25 mouse cellular contexts compared by ENCODE assay signal in the genomic region with DNA sequence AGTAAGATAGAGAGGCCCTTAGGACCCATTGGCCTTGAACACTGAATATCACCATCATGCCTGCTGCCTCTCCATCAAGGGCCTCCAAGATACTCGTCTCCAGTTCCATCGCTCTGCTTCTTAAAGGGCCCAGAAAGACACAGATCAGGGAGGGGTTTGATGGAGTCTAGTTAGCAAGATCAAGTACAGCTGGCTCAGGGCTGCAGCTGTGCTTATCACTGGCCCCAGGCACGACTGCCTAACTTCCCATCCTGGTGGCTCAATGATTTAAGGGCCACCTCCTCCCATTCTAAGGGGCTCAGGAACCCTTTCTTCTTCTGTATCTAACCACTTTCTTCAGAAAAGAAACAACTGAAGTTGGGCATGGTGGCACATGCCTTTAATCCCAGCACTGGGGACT. TPM values are rescaled to one million over a fixed set of nuclear protein-coding genes. Genes with fewer than 3 reads are reported as not detected.
A peak's percentile ranks its signal among the peaks of the same experiment; 100 is the strongest.
DNase-seq lines count a peak whose midpoint lies in the region; ATAC-seq and TF ChIP-seq lines count a peak whose summit lies in the region.
"Had no signal": no experiment of that assay in that cellular context is flagged by ENCODE, and none has a peak within 500 bp of the region (broad histone marks: within the 10 kb centered on the region; RNA-seq: fewer than 3 reads in every experiment).

No protein-coding gene starts in this region.

- peak overlapping the region; percentile 24; the same call in 1 of the 2 replicates for H3K4me2 ChIP-seq in liver, embryonic 16.5 days (ENCODE audit: low read depth, low read length)
- H3K4me2 ChIP-seq in forebrain, embryonic 13.5 days = no peak overlapping the region
- H3K4me2 ChIP-seq: embryonic facial prominence, embryonic 12.5 days; heart, embryonic 11.5 days; kidney, embryonic 15.5 days; limb, embryonic 15.5 days had no signal

- no peak overlapping the region; the same call in 1 of the 2 replicates for H3K27ac ChIP-seq in MEL (ENCODE audit: control insufficient read depth, low read depth, low read length)
- H3K27ac ChIP-seq in liver, embryonic 16.5 days (ENCODE audit: low read length) = peak overlapping the region; percentile 70
- no peak overlapping the region for H3K27ac ChIP-seq in forebrain, embryonic 13.5 days
- H3K27ac ChIP-seq: embryonic facial prominence, embryonic 12.5 days; hindbrain, embryonic 10.5 days; kidney, embryonic 15.5 days; left cerebral cortex, adult 2 months; limb, embryonic 15.5 days; midbrain, embryonic 10.5 days had no signal

- TF ChIP-seq CTCF in MEL (IDR thresholded peaks at IDR 0.05 in 2 of 3, conservative IDR thresholded peaks at IDR 0.05 in 1 of 3; ENCODE audit: control insufficient read depth in 1 of 3, insufficient read depth in 1 of 3, low read depth in 2 of 3, low read length in 3 of 3, poor library complexity in 1 of 3, severe bottlenecking in 1 of 3) = no peak

- no peaks in the 10 kb centered on the region for H3K9me3 ChIP-seq in MEL (replicated peaks; ENCODE audit: insufficient read depth, low read length)
- no peaks in the 10 kb centered on the region for H3K9me3 ChIP-seq in liver, embryonic 16.5 days (replicated peaks; ENCODE audit: control insufficient read depth, low read length)
- no peaks in the 10 kb centered on the region for H3K9me3 ChIP-seq in forebrain, embryonic 13.5 days (replicated peaks)
- H3K9me3 ChIP-seq: embryonic facial prominence, embryonic 12.5 days; hindbrain, embryonic 10.5 days; kidney, embryonic 15.5 days; limb, embryonic 15.5 days; midbrain, embryonic 10.5 days had no signal

- peak; percentile 94 for ATAC-seq in liver, embryonic 16.5 days (ENCODE audit: low read depth)
- ATAC-seq in forebrain, embryonic 13.5 days = no peak
- ATAC-seq: forebrain, embryonic 16.5 days; intestine, postnatal 0 days; midbrain, embryonic 16.5 days had no signal

- H3K36me3 ChIP-seq in MEL (ENCODE audit: control insufficient read depth in 1 of 2, insufficient read depth in 2 of 2, low read length in 2 of 2) = peaks cover 0 to 5% of the 10 kb centered on the region in 2 experiments; a peak in 2 of 4 replicates
- no peaks in the 10 kb centered on the region for H3K36me3 ChIP-seq in liver, embryonic 16.5 days (ENCODE audit: control insufficient read depth, insufficient read depth)
- H3K36me3 ChIP-seq in forebrain, embryonic 13.5 days (ENCODE audit: poor library complexity, severe bottlenecking) = peaks cover 49% of the 10 kb centered on the region

- no peaks in the 10 kb centered on the region for H3K27me3 ChIP-seq in MEL (ENCODE audit: control insufficient read depth in 1 of 2, insufficient read depth in 2 of 2, low read length in 2 of 2)
- H3K27me3 ChIP-seq in liver, embryonic 16.5 days (ENCODE audit: control insufficient read depth, insufficient read depth, low read depth, low read length) = no peaks in the 10 kb centered on the region
- no peaks in the 10 kb centered on the region for H3K27me3 ChIP-seq in forebrain, embryonic 13.5 days
- H3K27me3 ChIP-seq: embryonic facial prominence, embryonic 12.5 days; kidney, embryonic 15.5 days; limb, embryonic 15.5 days had no signal

- TF ChIP-seq RAD21 in MEL (IDR thresholded peaks at IDR 0.05; ENCODE audit: low read depth, low read length) = no peak

- DNase-seq in MEL (ENCODE audit: low read depth, low spot score) (peak; percentile 84), liver (peak; percentile 82)
- DNase-seq in c-Kit-positive CD71-positive TER-119-negative erythroid progenitor cells, embryonic 14.5 days (ENCODE audit: low read depth) = peak; percentile 69
- DNase-seq in thymus, postnatal 14 days = no peak
- no peak for DNase-seq in layer of hippocampus, postnatal 25 days (ENCODE audit: extremely low spot score in 1 of 2, low spot score in 1 of 2)
- DNase-seq: adrenal gland, postnatal 14 days; cerebellum, adult 9-11 months; gastrocnemius, postnatal 10 days; kidney, postnatal 36 days; lung, postnatal 4 days; right cerebral cortex, adult 18-20 months; thymus, postnatal 36 days had no signal

- H3K9ac ChIP-seq in MEL (ENCODE audit: control insufficient read depth, low read depth, low read length, poor library complexity, severe bottlenecking) = no peak overlapping the region
- no peak overlapping the region for H3K9ac ChIP-seq in liver, embryonic 16.5 days (ENCODE audit: low read depth, low read length)
- no peak overlapping the region for H3K9ac ChIP-seq in forebrain, embryonic 13.5 days
- H3K9ac ChIP-seq: embryonic facial prominence, embryonic 12.5 days; kidney, embryonic 15.5 days; limb, embryonic 15.5 days had no signal

- H3K79me2 ChIP-seq in MEL (ENCODE audit: control insufficient read depth, insufficient read depth, low read length, poor library complexity) = no peaks in the 10 kb centered on the region

- H3K4me3 ChIP-seq in MEL (ENCODE audit: control insufficient read depth in 1 of 2, insufficient read depth in 1 of 2, low read depth in 2 of 2, low read length in 2 of 2) = no peak overlapping the region
- no peak overlapping the region for H3K4me3 ChIP-seq in liver, embryonic 16.5 days (ENCODE audit: low read depth, low read length)
- no peak overlapping the region for H3K4me3 ChIP-seq in forebrain, embryonic 13.5 days
- H3K4me3 ChIP-seq: embryonic facial prominence, embryonic 12.5 days; hindbrain, embryonic 10.5 days; kidney, embryonic 15.5 days; left cerebral cortex, adult 2 months; limb, embryonic 15.5 days; midbrain, embryonic 10.5 days; myocyte had no signal

- 32% methylated on average over 3 of the region's 3 CpGs for WGBS in liver, embryonic 16.5 days (ENCODE audit: insufficient replicate concordance)
- 81% methylated on average over 3 of the region's 3 CpGs for WGBS in forebrain, embryonic 13.5 days

- peak; percentile 58 to 84 for TF ChIP-seq EP300 in MEL (IDR thresholded peaks at IDR 0.05; ENCODE audit: low read depth in 1 of 2, low read length in 2 of 2)

- TF ChIP-seq POLR2A in MEL (IDR thresholded peaks at IDR 0.05; ENCODE audit: control insufficient read depth in 1 of 2, insufficient read depth in 1 of 2, low read depth in 1 of 2, low read length in 2 of 2, poor library complexity in 1 of 2) = no peak

- H3K4me1 ChIP-seq in MEL (ENCODE audit: control insufficient read depth in 1 of 2, insufficient read depth in 2 of 2, low read length in 2 of 2) = peaks cover 4 to 9% of the 10 kb centered on the region in 2 experiments
- peaks cover 22% of the 10 kb centered on the region for H3K4me1 ChIP-seq in liver, embryonic 16.5 days (ENCODE audit: control insufficient read depth, low read depth, low read length)
- no peaks in the 10 kb centered on the region for H3K4me1 ChIP-seq in forebrain, embryonic 13.5 days
- H3K4me1 ChIP-seq: embryonic facial prominence, embryonic 12.5 days; hindbrain, embryonic 10.5 days; limb, embryonic 15.5 days; midbrain, embryonic 10.5 days had no signal

TF ChIP-seq in MEL, 35 proteins besides CTCF, POLR2A, EP300 and RAD21 (continues in another document):
- TF ChIP-seq TAL1 (IDR thresholded peaks at IDR 0.05; ENCODE audit: low read length) = peak; percentile 85
- TF ChIP-seq SIN3A (IDR thresholded peaks at IDR 0.05; ENCODE audit: low read length) = peak; percentile 70
- TF ChIP-seq ETS1 (IDR thresholded peaks at IDR 0.05; ENCODE audit: low read depth, low read length) = peak; percentile 89
- TF ChIP-seq GATA1 (IDR thresholded peaks at IDR 0.05; ENCODE audit: low read depth, low read length) = peak; percentile 83
- peak; percentile 43; the same call in 1 of the 2 replicates for TF ChIP-seq RCOR1 (IDR thresholded peaks at IDR 0.05; ENCODE audit: low read depth, low read length)
- TF ChIP-seq POLR2AphosphoS5 (IDR thresholded peaks at IDR 0.05; ENCODE audit: borderline replicate concordance, low read depth, low read length) = no peak
- TF ChIP-seq TCF12 (IDR thresholded peaks at IDR 0.05; ENCODE audit: low read depth, low read length) = peak; percentile 90

RNA-seq across cellular contexts. Expression of gene Zdhhc24, which starts 13.3 kb away (rescaled TPM):
- total RNA-seq in MEL (2012; rRNA removed) = 12.9 and 15.8 TPM in 2 replicates
- polyA plus RNA-seq in MEL (2012; ENCODE audit: insufficient read depth in 1 of 2, insufficient read length in 2 of 2, low read depth in 1 of 2, low replicate concordance in 2 of 2, missing spikeins in 1 of 2) = 10 to 100 TPM in 1 of 2 experiments, not detected in 1; 21.1 TPM
- polyA plus RNA-seq in liver, embryonic 16.5 days (2015; fragmentation: Nextera tagmentation; extraction: Ambion mirVana) = 10.5 and 10.6 TPM in 2 replicates
- 17.1 and 20.1 TPM in 2 replicates for polyA plus RNA-seq in forebrain, embryonic 13.5 days (2015; fragmentation: Nextera tagmentation; extraction: Ambion mirVana)
- total RNA-seq in layer of hippocampus, postnatal 25 days (2021) = 10 to 100 TPM; 24.9 to 25.5 TPM

RNA-seq across cellular contexts. Expression of gene Actn3, which starts 14.1 kb away (rescaled TPM):
- total RNA-seq in MEL (2012; rRNA removed) = 1.0 and 1.3 TPM in 2 replicates
- polyA plus RNA-seq in MEL (2012; ENCODE audit: insufficient read depth in 1 of 2, insufficient read length in 2 of 2, low read depth in 1 of 2, low replicate concordance in 2 of 2, missing spikeins in 1 of 2) = under 1 TPM in 1 of 2 experiments, not detected in 1; 0.65 TPM
- 0.65 and 1.3 TPM in 2 replicates for polyA plus RNA-seq in liver, embryonic 16.5 days (2015; fragmentation: Nextera tagmentation; extraction: Ambion mirVana)
- 0.64 and 0.97 TPM in 2 replicates for polyA plus RNA-seq in forebrain, embryonic 13.5 days (2015; fragmentation: Nextera tagmentation; extraction: Ambion mirVana)
- under 1 TPM; 0.84 to 0.89 TPM for total RNA-seq in layer of hippocampus, postnatal 25 days (2021)

RNA-seq across cellular contexts. Expression of gene Bbs1, which starts 14.6 kb away (rescaled TPM):
- 1.2 and 1.4 TPM in 2 replicates for total RNA-seq in MEL (2012; rRNA removed)
- 1 to 10 TPM in 1 of 2 experiments, not detected in 1; 1.9 TPM for polyA plus RNA-seq in MEL (2012; ENCODE audit: insufficient read depth in 1 of 2, insufficient read length in 2 of 2, low read depth in 1 of 2, low replicate concordance in 2 of 2, missing spikeins in 1 of 2)
- polyA plus RNA-seq in liver, embryonic 16.5 days (2015; fragmentation: Nextera tagmentation; extraction: Ambion mirVana) = 0.95 and 1.2 TPM in 2 replicates
- polyA plus RNA-seq in forebrain, embryonic 13.5 days (2015; fragmentation: Nextera tagmentation; extraction: Ambion mirVana) = 8.9 and 10.8 TPM in 2 replicates
- 10 to 100 TPM; 37.4 to 41.9 TPM for total RNA-seq in layer of hippocampus, postnatal 25 days (2021)

RNA-seq across cellular contexts. Expression of gene Dpp3, which starts 36.3 kb away (rescaled TPM):
- 58.7 and 59.4 TPM in 2 replicates for total RNA-seq in MEL (2012; rRNA removed)
- polyA plus RNA-seq in MEL (2012; ENCODE audit: insufficient read depth in 1 of 2, insufficient read length in 2 of 2, low read depth in 1 of 2, low replicate concordance in 2 of 2, missing spikeins in 1 of 2) = 10 to 100 TPM in 1 of 2 experiments, not detected in 1; 82.7 TPM
- polyA plus RNA-seq in liver, embryonic 16.5 days (2015; fragmentation: Nextera tagmentation; extraction: Ambion mirVana) = 44.1 and 44.2 TPM in 2 replicates
- 118 and 132 TPM in 2 replicates for polyA plus RNA-seq in forebrain, embryonic 13.5 days (2015; fragmentation: Nextera tagmentation; extraction: Ambion mirVana)
- 10 to 100 TPM; 41.0 to 43.5 TPM for total RNA-seq in layer of hippocampus, postnatal 25 days (2021)

RNA-seq across cellular contexts. Expression of gene Ctsf, which starts 36.9 kb away (rescaled TPM):
- not detected in 2 replicates for total RNA-seq in MEL (2012; rRNA removed)
- not detected for polyA plus RNA-seq in MEL (2012; ENCODE audit: insufficient read depth in 1 of 2, insufficient read length in 2 of 2, low read depth in 1 of 2, low replicate concordance in 2 of 2, missing spikeins in 1 of 2)
- 27.3 and 30.5 TPM in 2 replicates for polyA plus RNA-seq in liver, embryonic 16.5 days (2015; fragmentation: Nextera tagmentation; extraction: Ambion mirVana)
- 31.3 and 34.5 TPM in 2 replicates for polyA plus RNA-seq in forebrain, embryonic 13.5 days (2015; fragmentation: Nextera tagmentation; extraction: Ambion mirVana)
- 100 to 1,000 TPM; 113 to 118 TPM for total RNA-seq in layer of hippocampus, postnatal 25 days (2021)

Comparison
In these comparisons a context has a peak if more than half of its experiments do, and no peak if none do; other contexts are left out.
1. DNase-seq: peak in MEL (single experiment), c-Kit-positive CD71-positive TER-119-negative erythroid progenitor cells, embryonic 14.5 days (single experiment) and liver (single experiment); none in thymus, postnatal 14 days (single experiment) and layer of hippocampus, postnatal 25 days (0 of 2).